Mouse (Mus musculus): ENCODE measurements around the gene Elf4. TPM values are rescaled to one million over a fixed set of nuclear protein-coding genes. Genes with fewer than 3 reads are reported as not detected.

Gene Elf4
- 101 to 103 TPM (median 103 TPM) in 4 replicates for total RNA-seq (2023; ENCODE audit: inconsistent age)

DNA sequence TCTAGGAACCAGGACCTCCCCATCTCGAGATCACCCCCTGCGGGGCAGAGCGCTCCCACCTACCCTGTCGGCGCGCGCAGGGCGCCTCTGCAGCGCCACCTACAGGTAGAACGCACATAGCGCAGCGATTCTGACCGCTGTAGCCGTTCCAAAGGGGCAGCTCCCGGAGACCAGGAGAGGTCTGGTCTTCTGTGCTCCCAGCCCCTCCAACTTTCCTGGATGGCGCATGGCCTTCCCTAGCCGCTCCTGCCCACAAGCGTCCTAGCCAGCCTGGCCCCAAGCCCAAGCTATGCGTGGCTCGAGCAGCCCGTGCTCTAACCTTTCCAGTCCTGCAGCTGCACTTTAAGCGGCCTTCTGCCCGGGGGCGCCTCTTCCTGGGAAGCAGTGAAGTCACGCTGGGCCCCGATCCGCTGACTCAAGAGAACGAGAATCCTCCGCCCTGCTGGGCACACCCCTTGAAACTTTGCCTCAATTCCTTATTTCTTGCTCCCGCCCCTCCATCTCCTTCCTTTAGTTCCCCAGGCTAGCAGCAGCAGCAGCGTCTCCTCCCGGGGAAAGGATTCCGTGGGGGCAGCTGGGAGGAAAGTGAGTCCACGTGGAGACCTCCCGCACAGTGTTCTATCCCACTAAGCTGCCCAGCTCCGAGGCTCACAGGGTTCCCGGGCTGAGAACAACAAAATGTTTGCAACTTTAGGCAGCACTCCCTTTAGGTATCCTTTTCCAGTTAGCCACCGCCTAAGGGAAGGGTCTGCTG, at the start of gene Elf4:
Gene Elf4 (minus strand): TSS at position 379 of the 754 bp plus-strand sequence.

Other genes starting within 250 kb of the Elf4 start
- gene Utp14a, start 206.3 kb downstream of the Elf4 start, total RNA-seq (2023; ENCODE audit: inconsistent age): 42.4 to 49.4 TPM (median 47.1 TPM) in 4 replicates
- 5.5 to 7.8 TPM (median 5.8 TPM) in 4 replicates for gene Bcorl1, start 121.8 kb downstream of the Elf4 start, total RNA-seq (2023; ENCODE audit: inconsistent age)
- gene Aifm1, start 50.4 kb upstream of the Elf4 start, total RNA-seq (2023; ENCODE audit: inconsistent age): 21.3 to 25.9 TPM (median 24.4 TPM) in 4 replicates
- not detected in 4 replicates for gene Rab33a, start 56.2 kb upstream of the Elf4 start, total RNA-seq (2023; ENCODE audit: inconsistent age)
- 21.2 to 27.5 TPM (median 26.2 TPM) in 4 replicates for gene Zfp280c, start 131.4 kb upstream of the Elf4 start, total RNA-seq (2023; ENCODE audit: inconsistent age)
- 3.4 to 5.8 TPM (median 4.6 TPM) in 4 replicates for gene Slc25a14, start 160.3 kb upstream of the Elf4 start, total RNA-seq (2023; ENCODE audit: inconsistent age)
- not detected in 4 replicates for gene Gpr119, start 211.3 kb upstream of the Elf4 start, total RNA-seq (2023; ENCODE audit: inconsistent age)
- 6.5 to 9.6 TPM (median 6.9 TPM) in 4 replicates for gene Rbmx2, start 231.9 kb upstream of the Elf4 start, total RNA-seq (2023; ENCODE audit: inconsistent age)